Mouse (Mus musculus): Measurements from ENCODE around the gene Cdc20.

The Cdc20 gene

GRCm38 (mm10) chr4:118395289-118395688 lies 41.9 kb downstream of the Cdc20 start:
- CTCF ChIA-PET: no interaction called here
- POLR2A ChIA-PET: interaction anchor here in 1 of 4 experiments (1.1 kb wide), 1 partner anchor 15 kb away, joined by 3 read pairs; no protein-coding TSS in a partner anchor

- POLR2A ChIA-PET: interaction anchor here in 1 of 4 experiments (1.1 kb wide), 1 partner anchor 16 kb away, joined by 3 read pairs; no protein-coding TSS in a partner anchor
- CTCF ChIA-PET: no interaction called here
Observed at GRCm38 (mm10) chr4:118394505-118394904, 42.6 kb downstream of the Cdc20 start.

- CTCF ChIA-PET: interaction anchor here in 1 of 4 experiments (0.7 kb wide), 1 partner anchor 222 kb away, joined by 3 read pairs; no protein-coding TSS in a partner anchor
- POLR2A ChIA-PET: interaction anchor here in 1 of 4 experiments (0.8 to 2.6 kb wide), 7 partner anchors 9 to 520 kb away, joined by 3 to 6 read pairs (median 4); partner anchors contain the start of gene Cdc20
Observed at GRCm38 (mm10) chr4:118390146-118390545, 47.0 kb downstream of the Cdc20 start.

- CTCF ChIA-PET: no interaction called here
Observed at GRCm38 (mm10) chr4:118387316-118387715, 49.8 kb downstream of the Cdc20 start.

GRCm38 (mm10) chr4:118383271-118383670 lies 53.9 kb downstream of the Cdc20 start:
- ChIA-PET POLR2A (interaction anchor here in 1 of 4 experiments (0.5 kb wide), 1 partner anchor 88 kb away, joined by 4 read pairs; no protein-coding TSS in a partner anchor), CTCF (no interaction called here)

More at GRCm38 (mm10) chr4:118387316-118387715, 49.8 kb downstream of the Cdc20 start:
- POLR2A ChIA-PET: interaction anchor here in 2 of 4 experiments (0.9 to 1.7 kb wide), 6 partner anchors 9 to 208 kb away, joined by 3 to 4 read pairs (median 4); partner anchors contain the start of gene Kdm4a (in 1 of the 2)

All from embryonic stem cell, embryonic (primary cell).